Mouse (Mus musculus): ENCODE results near the gene Sod1.

GRCm38 (mm10) chr16:90204868-90205267 is 15.7 kb upstream of the Sod1 start:
- TF ChIP-seq GATA1 (IDR thresholded peaks at IDR 0.05; ENCODE audit: borderline replicate concordance, low read length) (no peak), FLI1 (IDR thresholded peaks at IDR 0.05; ENCODE audit: low read length) (no peak)

Data from megakaryocyte, embryonic 14.5 days (primary cell).